Mouse (Mus musculus): ENCODE data around the gene Tmed1. TPM values are rescaled to one million over a fixed set of nuclear protein-coding genes. Genes with fewer than 3 reads are reported as not detected.

Gene Tmed1
- 29.6 and 32.1 TPM in 2 replicates for polyA plus RNA-seq (2011; ENCODE audit: insufficient read length, low read depth, missing spikeins)

GRCm38 (mm10) chr9:21509772-21510688 lies at the start of gene Tmed1:
Tmed1 (minus strand) TSS chr9:21510252.
- Histone ChIP-seq H3K4me3 (ENCODE audit: insufficient read depth, low read length) (peak within 1 kb of the TSS; percentile 58), H3K27ac (ENCODE audit: insufficient read depth, low read length) (peak within 1 kb of the TSS; percentile 96), H3K4me1 (ENCODE audit: control insufficient read depth, insufficient read depth, low read length) (peaks cover 5% of the 10 kb centered on the region)
- TF ChIP-seq POLR2A (IDR thresholded peaks at IDR 0.05; ENCODE audit: low read depth, low read length) = peak; percentile 80
- TF ChIP-seq CTCF (IDR thresholded peaks at IDR 0.05; ENCODE audit: borderline replicate concordance, insufficient read depth, low read length) = no peak

GRCm38 (mm10) chr9:21559151-21559550 lies 49.1 kb upstream of the Tmed1 start:
- no peak overlapping the region for H3K4me3 ChIP-seq (ENCODE audit: insufficient read depth, low read length)
- H3K27ac ChIP-seq (ENCODE audit: insufficient read depth, low read length) = no peak overlapping the region
- TF ChIP-seq CTCF (IDR thresholded peaks at IDR 0.05; ENCODE audit: borderline replicate concordance, insufficient read depth, low read length) = no peak
- TF ChIP-seq POLR2A (IDR thresholded peaks at IDR 0.05; ENCODE audit: low read depth, low read length) = no peak
- peaks cover 5% of the 10 kb centered on the region for H3K4me1 ChIP-seq (ENCODE audit: control insufficient read depth, insufficient read depth, low read length)

GRCm38 (mm10) chr9:21558366-21558765 lies 48.3 kb upstream of the Tmed1 start:
- Histone ChIP-seq H3K27ac (ENCODE audit: insufficient read depth, low read length) (no peak overlapping the region), H3K4me3 (ENCODE audit: insufficient read depth, low read length) (no peak overlapping the region), H3K4me1 (ENCODE audit: control insufficient read depth, insufficient read depth, low read length) (0 out of 2 replicates have a peak, but pooled peaks cover 4% of the 10 kb centered on the region)
- TF ChIP-seq CTCF (IDR thresholded peaks at IDR 0.05; ENCODE audit: borderline replicate concordance, insufficient read depth, low read length) = no peak
- no peak for TF ChIP-seq POLR2A (IDR thresholded peaks at IDR 0.05; ENCODE audit: low read depth, low read length)

- Histone ChIP-seq H3K27ac (ENCODE audit: insufficient read depth, low read length) (no peak overlapping the region), H3K4me1 (ENCODE audit: control insufficient read depth, insufficient read depth, low read length) (0 out of 2 replicates have a peak, but pooled peaks cover 4% of the 10 kb centered on the region), H3K4me3 (ENCODE audit: insufficient read depth, low read length) (no peak overlapping the region)
- TF ChIP-seq CTCF (IDR thresholded peaks at IDR 0.05; ENCODE audit: borderline replicate concordance, insufficient read depth, low read length) (no peak), POLR2A (IDR thresholded peaks at IDR 0.05; ENCODE audit: low read depth, low read length) (no peak)
These were observed 47.5 kb upstream of the Tmed1 start for GRCm38 (mm10) chr9:21557556-21557955.

DNA sequence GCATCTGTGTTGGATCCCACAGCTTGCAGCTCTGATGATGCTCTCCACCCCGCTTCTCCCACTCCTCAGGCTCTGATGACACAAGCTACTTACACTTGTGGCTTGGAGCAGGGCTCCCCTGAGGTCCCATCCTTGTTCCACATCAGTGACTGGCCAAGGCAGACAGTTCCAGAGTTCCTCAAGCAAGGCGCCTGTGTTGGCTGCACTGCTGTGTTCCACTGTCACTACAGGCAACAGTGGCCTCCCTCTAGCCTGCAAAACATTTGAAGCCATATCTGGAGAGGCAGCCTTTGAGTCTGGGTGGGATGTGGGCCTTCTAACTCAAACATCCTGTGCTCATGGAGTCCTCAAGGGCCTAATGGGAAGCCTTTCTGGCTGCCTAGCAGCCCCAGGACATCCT lies 46.9 kb upstream of the Tmed1 start:
- TF ChIP-seq CTCF (IDR thresholded peaks at IDR 0.05; ENCODE audit: borderline replicate concordance, insufficient read depth, low read length) = no peak
- no peak for TF ChIP-seq POLR2A (IDR thresholded peaks at IDR 0.05; ENCODE audit: low read depth, low read length)
- no peak overlapping the region for H3K4me3 ChIP-seq (ENCODE audit: insufficient read depth, low read length)
- 0 out of 2 replicates have a peak, but pooled peaks cover 4% of the 10 kb centered on the region for H3K4me1 ChIP-seq (ENCODE audit: control insufficient read depth, insufficient read depth, low read length)
- H3K27ac ChIP-seq (ENCODE audit: insufficient read depth, low read length) = no peak overlapping the region

GRCm38 (mm10) chr9:21555198-21555742 lies 45.2 kb upstream of the Tmed1 start:
- Histone ChIP-seq H3K4me1 (ENCODE audit: control insufficient read depth, insufficient read depth, low read length) (0 out of 2 replicates have a peak, but pooled peaks cover 4% of the 10 kb centered on the region), H3K4me3 (ENCODE audit: insufficient read depth, low read length) (no peak overlapping the region), H3K27ac (ENCODE audit: insufficient read depth, low read length) (no peak overlapping the region)
- TF ChIP-seq CTCF (IDR thresholded peaks at IDR 0.05; ENCODE audit: borderline replicate concordance, insufficient read depth, low read length) (no peak), POLR2A (IDR thresholded peaks at IDR 0.05; ENCODE audit: low read depth, low read length) (no peak)

DNA sequence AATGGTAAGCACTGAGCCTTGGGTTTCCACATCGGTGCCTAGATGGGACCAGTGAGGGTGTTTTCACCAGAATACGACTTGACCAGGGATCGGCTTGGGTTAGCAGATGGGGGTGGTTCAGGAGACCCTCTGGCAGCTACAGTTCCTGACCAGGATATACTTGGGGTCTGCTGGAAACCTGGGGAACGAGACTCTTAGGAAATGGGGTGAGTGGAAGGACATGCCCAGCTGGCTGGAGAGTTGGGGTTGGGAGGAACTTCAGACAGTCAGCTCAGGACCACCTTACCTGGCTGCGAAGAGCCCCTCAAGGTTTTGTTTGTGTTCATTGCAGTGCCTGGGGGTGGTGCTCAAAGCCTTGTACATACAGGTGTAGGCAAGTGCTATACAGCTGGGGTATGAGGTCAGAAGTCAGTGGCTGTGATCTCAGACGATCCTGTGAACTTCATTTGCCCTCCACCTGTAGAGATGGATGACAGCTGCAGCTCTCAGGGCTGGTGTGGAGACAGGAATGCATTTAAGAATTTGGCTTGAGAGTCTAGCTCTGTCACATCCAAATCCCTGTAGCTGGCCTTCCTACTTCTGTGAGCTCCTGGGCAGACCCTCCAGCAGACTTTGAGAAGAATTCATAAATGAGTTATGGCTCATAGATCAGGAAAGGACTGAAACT lies 43.7 kb upstream of the Tmed1 start:
- TF ChIP-seq CTCF (IDR thresholded peaks at IDR 0.05; ENCODE audit: borderline replicate concordance, insufficient read depth, low read length) (no peak), POLR2A (IDR thresholded peaks at IDR 0.05; ENCODE audit: low read depth, low read length) (no peak)
- H3K27ac ChIP-seq (ENCODE audit: insufficient read depth, low read length) = no peak overlapping the region
- H3K4me1 ChIP-seq (ENCODE audit: control insufficient read depth, insufficient read depth, low read length) = peaks cover 5% of the 10 kb centered on the region; the same call in 1 of the 2 replicates
- no peak overlapping the region for H3K4me3 ChIP-seq (ENCODE audit: insufficient read depth, low read length)

DNA sequence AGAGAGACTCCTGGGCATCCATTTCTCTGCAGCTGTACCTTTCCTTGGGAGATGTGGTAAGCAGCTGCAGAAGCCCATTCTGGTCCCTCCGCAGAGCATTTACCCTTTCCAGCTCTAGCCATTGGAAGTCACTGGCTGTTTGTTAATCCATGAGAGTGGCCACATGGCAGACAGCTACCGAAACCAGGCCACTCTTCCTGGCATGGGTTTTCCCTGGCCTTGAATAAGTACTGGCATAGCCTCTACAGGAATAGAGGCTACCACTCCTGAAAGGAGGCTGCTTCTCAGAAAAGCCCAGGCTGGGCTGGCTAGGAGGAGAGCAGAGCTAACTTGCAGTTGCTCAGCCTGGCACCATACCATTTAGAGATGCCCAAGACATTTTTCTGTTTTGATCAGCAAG lies 41.0 kb upstream of the Tmed1 start:
- Histone ChIP-seq H3K4me1 (ENCODE audit: control insufficient read depth, insufficient read depth, low read length) (peaks cover 7% of the 10 kb centered on the region; the same call in 1 of the 2 replicates), H3K4me3 (ENCODE audit: insufficient read depth, low read length) (no peak overlapping the region), H3K27ac (ENCODE audit: insufficient read depth, low read length) (no peak overlapping the region)
- TF ChIP-seq CTCF (IDR thresholded peaks at IDR 0.05; ENCODE audit: borderline replicate concordance, insufficient read depth, low read length) (no peak), POLR2A (IDR thresholded peaks at IDR 0.05; ENCODE audit: low read depth, low read length) (no peak)

DNA sequence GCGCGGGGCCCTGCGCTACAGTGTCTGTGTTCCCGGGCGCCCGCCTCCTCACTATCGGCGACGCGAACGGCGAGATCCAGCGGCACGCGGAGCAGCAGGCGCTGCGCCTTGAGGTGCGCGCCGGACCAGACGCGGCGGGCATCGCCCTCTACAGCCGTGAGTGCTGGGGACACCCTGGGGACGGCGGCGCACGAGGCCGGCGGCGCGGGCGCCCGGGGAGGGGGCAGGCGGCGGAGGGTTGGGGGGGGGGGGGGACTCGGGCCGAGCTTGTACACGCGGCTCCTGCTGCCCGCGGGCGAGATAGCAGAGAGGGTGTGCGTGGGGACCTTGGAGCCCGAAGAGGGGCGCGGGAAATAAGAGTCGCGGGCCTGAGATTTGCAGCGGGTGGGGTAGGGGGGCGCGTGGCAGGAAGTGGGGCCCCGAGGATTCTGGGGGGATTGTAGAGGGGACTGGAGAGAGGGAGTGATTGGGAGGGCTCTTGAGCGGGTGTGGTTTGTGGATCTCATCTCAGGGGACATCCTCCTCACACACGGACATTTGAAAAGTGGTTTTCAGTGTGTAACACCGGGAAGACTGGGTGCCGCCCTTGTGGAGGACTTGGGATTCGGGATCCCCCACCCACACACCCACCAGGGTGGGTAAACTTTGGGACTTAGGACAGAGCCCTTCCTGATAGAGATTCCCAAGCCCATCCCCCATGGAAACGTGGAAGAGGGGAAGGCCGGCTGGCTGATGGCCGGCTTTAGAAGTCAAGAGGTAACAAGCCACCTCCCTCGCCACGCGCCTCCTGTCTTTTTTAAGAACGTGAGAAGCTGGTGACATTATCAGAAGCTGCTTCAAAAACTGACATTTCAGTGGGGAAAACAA lies 37.3 kb upstream of the Tmed1 start:
- TF ChIP-seq CTCF (IDR thresholded peaks at IDR 0.05; ENCODE audit: borderline replicate concordance, insufficient read depth, low read length) = no peak
- TF ChIP-seq POLR2A (IDR thresholded peaks at IDR 0.05; ENCODE audit: low read depth, low read length) = peak; percentile 54
- peak overlapping the region; percentile 63 for H3K4me3 ChIP-seq (ENCODE audit: insufficient read depth, low read length)
- peaks cover 3% of the 10 kb centered on the region; the same call in 1 of the 2 replicates for H3K4me1 ChIP-seq (ENCODE audit: control insufficient read depth, insufficient read depth, low read length)

More for the DNA sequence above, 37.3 kb upstream of the Tmed1 start:
- H3K27ac ChIP-seq (ENCODE audit: insufficient read depth, low read length) = peak overlapping the region; percentile 86

Data from embryonic fibroblast, embryonic 13.5 days (primary cell).